Mouse (Mus musculus) megakaryocyte, embryonic 14.5 days (primary cell): ENCODE results near the gene Cd247.

ENCODE experiments used
- FLI1 ChIP-seq: IDR thresholded peaks from 2 replicates; pipeline ENCODE4 v1.6.1; 2012; ENCODE audit warnings: low read length, inconsistent platforms, mixed read lengths
- GATA1 ChIP-seq: IDR thresholded peaks from 3 replicates; pipeline ENCODE4 v1.6.1; 2012; ENCODE audit warnings: mixed read lengths, low read length, inconsistent platforms, borderline replicate concordance

GRCm38 (mm10) chr1:165771491-165771897 is 17.0 kb upstream of the Cd247 start:
- TF ChIP-seq GATA1 (no peak), FLI1 (no peak)
